Mouse (Mus musculus) limb, embryonic 14.5 days (tissue): Measurements from ENCODE around the gene Ugt1a2. TPM values are rescaled to one million over a fixed set of nuclear protein-coding genes. Genes with fewer than 3 reads are reported as not detected.

ENCODE experiments used
- ATAC-seq: fragments of 200-750 bp; cut with Nextera tagmentation; 2 replicates; pipeline ENCODE4 v1.8.0; 2017; ENCODE audit warnings: low read depth, moderate number of reproducible peaks, moderate TSS enrichment; ENCODE audit not compliant: low FRiP score
- DNase-seq: peaks from one replicate; pipeline ENCODE4 v3.0.0-alpha.2; 2015; ENCODE audit warnings: low spot score
- H3K27ac ChIP-seq: fragments of 300-500 bp; sonication (generic); replicated peaks from 2 replicates; pipeline ENCODE4 v1.5.1; 2014; ENCODE audit warnings: low read depth, mild to moderate bottlenecking, low read length, moderate library complexity, mixed read lengths
- H3K27me3 ChIP-seq: fragments of 300-500 bp; sonication (generic); 2 replicates; pipeline ENCODE4 v1.6.1; 2014; ENCODE audit warnings: low read length, mixed read lengths; ENCODE audit not compliant: control insufficient read depth, insufficient read depth
- H3K36me3 ChIP-seq: fragments of 300-500 bp; sonication (generic); 2 replicates; pipeline ENCODE4 v1.6.1; 2014; ENCODE audit warnings: mild to moderate bottlenecking, low read length, moderate library complexity, mixed read lengths; ENCODE audit not compliant: control insufficient read depth, insufficient read depth
- H3K4me1 ChIP-seq: fragments of 300-500 bp; sonication (generic); 2 replicates; pipeline ENCODE4 v1.6.1; 2014; ENCODE audit warnings: antibody characterized with exemption, low read length, mixed read lengths; ENCODE audit not compliant: control insufficient read depth, insufficient read depth
- H3K4me2 ChIP-seq: fragments of 300-500 bp; sonication (generic); replicated peaks from 2 replicates; pipeline ENCODE4 v1.6.1; 2014; ENCODE audit warnings: low read depth, mild to moderate bottlenecking, low read length, moderate library complexity; ENCODE audit not compliant: severe bottlenecking
- H3K4me3 ChIP-seq: fragments of 300-500 bp; sonication (generic); replicated peaks from 2 replicates; pipeline ENCODE4 v1.5.1; 2014; ENCODE audit warnings: low read length
- H3K9ac ChIP-seq: fragments of 300-500 bp; sonication (generic); 2 replicates; pipeline ENCODE4 v1.6.1; 2014; ENCODE audit warnings: mild to moderate bottlenecking, low read depth, low read length, moderate library complexity; ENCODE audit not compliant: severe bottlenecking
- H3K9me3 ChIP-seq: fragments of 300-500 bp; sonication (generic); 2 replicates; pipeline ENCODE4 v1.6.1; 2016; ENCODE audit warnings: low read length; ENCODE audit not compliant: control insufficient read depth
- POLR2A ChIP-seq: fragments of 200-500 bp; IDR thresholded peaks from 2 replicates; pipeline ENCODE4 v1.8.0; 2012; ENCODE audit warnings: inconsistent platforms, mild to moderate bottlenecking, moderate library complexity, borderline replicate concordance; ENCODE audit not compliant: insufficient read depth, insufficient read length; ENCODE audit errors: extremely low read depth
- WGBS: fragments of 180-500 bp; shearing (Covaris S2); extraction: QIAGEN DNeasy Blood & Tissue Kit; methylation state at CpG from one replicate; pipeline ENCODE4 v1.1.7; 2014; 5-methylcytosine and 5-hydroxymethylcytosine counted together
- polyA plus RNA-seq, 2 experiments: library from polyadenylated mRNA; depleted of rRNA in 1 of 2; stranded (reverse) in 1 of 2; unstranded in 1 of 2; fragments of >200 nt; fragmentation: Nextera tagmentation in 1 of 2; extraction: Ambion mirVana in 1 of 2; gene quantifications; 2 replicates each; pipeline versions ENCODE4 v1.2.1 to v1.2.3; 2012 to 2014

Gene Ugt1a2
- polyA plus RNA-seq, 2 experiments: 0.04 TPM; not detected in 1

- Histone ChIP-seq H3K36me3 (no peaks in the 10 kb centered on the region), H3K27ac (no peak within 1 kb of the TSS), H3K9me3 (peaks cover 11% of the 10 kb centered on the region), H3K27me3 (no peaks in the 10 kb centered on the region), H3K9ac (peak within 1 kb of the TSS; percentile 77), H3K4me1 (peaks cover 3% of the 10 kb centered on the region; the same call in 1 of the 2 replicates), H3K4me3 (peak within 1 kb of the TSS; percentile 46), H3K4me2 (peak within 1 kb of the TSS; percentile 84)
- peak; percentile 82 for DNase-seq
- TF ChIP-seq POLR2A: 0 out of 2 replicates have a peak, but pooled peaks have one; percentile 60
- WGBS: 6% methylated on average over 45 of the region's 62 CpGs
- ATAC-seq: peak; percentile 100
Observed at GRCm38 (mm10) chr1:88205294-88205922, 5.0 kb downstream of the Ugt1a2 start, which contains the start of gene Dnajb3. TSS of gene Dnajb3 (minus strand) at chr1:88205782.

DNA sequence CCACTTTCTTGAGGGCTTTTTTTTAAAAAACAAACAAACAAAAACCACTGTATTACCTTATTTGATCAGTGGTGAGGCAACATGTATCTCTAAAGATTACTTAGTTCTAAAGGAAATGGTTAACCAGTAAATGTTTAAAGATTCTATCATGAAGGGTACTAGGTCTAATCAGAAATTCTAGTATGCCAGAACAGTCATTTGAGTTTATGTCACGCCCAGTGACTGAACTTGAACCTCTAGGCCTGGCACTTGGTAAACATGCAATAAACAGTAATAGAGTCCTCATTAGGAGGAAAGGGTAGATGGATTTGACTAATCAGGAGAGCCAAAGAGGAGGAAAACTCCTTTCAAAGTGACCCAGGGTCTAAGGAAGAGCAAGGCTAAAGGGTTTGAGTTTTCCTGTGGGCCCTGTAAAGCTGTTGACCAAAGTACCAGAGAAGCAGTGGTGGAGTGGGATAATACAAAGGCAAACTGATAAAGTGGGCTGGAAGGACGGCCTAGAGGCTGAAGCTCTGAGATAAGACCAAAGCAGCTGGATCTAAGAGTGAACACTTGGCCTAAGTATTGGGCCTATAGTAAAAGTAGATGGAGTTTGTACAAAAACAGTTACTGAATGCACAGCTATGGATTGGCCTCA lies 6.6 kb downstream of the Ugt1a2 start:
- peaks cover 19% of the 10 kb centered on the region for H3K9me3 ChIP-seq
- H3K36me3 ChIP-seq: no peaks in the 10 kb centered on the region
- DNase-seq (no peak), ATAC-seq (no peak)
- no peak overlapping the region for H3K4me2 ChIP-seq
- WGBS: 71% methylated on average over 2 of the region's 2 CpGs
- peaks cover 3% of the 10 kb centered on the region; the same call in 1 of the 2 replicates for H3K4me1 ChIP-seq
- no peak overlapping the region for H3K27ac ChIP-seq
- H3K9ac ChIP-seq: no peak overlapping the region
- H3K27me3 ChIP-seq: no peaks in the 10 kb centered on the region
- no peak overlapping the region for H3K4me3 ChIP-seq
- TF ChIP-seq POLR2A: no peak

GRCm38 (mm10) chr1:88211812-88212211 lies 11.4 kb downstream of the Ugt1a2 start, which contains the start of gene Ugt1a1:
TSS of gene Ugt1a1 (plus strand) at chr1:88211959.
- no peaks in the 10 kb centered on the region for H3K27me3 ChIP-seq
- no peaks in the 10 kb centered on the region for H3K36me3 ChIP-seq
- H3K9ac ChIP-seq: no peak within 1 kb of the TSS
- H3K9me3 ChIP-seq: peaks cover 52% of the 10 kb centered on the region
- DNase-seq: peak; percentile 80
- H3K27ac ChIP-seq: no peak within 1 kb of the TSS
- no peak within 1 kb of the TSS for H3K4me3 ChIP-seq
- TF ChIP-seq POLR2A: no peak
- H3K4me2 ChIP-seq: no peak within 1 kb of the TSS
- WGBS: 68% methylated on average over 8 of the region's 8 CpGs
- H3K4me1 ChIP-seq: no peaks in the 10 kb centered on the region
- no peak for ATAC-seq

DNA sequence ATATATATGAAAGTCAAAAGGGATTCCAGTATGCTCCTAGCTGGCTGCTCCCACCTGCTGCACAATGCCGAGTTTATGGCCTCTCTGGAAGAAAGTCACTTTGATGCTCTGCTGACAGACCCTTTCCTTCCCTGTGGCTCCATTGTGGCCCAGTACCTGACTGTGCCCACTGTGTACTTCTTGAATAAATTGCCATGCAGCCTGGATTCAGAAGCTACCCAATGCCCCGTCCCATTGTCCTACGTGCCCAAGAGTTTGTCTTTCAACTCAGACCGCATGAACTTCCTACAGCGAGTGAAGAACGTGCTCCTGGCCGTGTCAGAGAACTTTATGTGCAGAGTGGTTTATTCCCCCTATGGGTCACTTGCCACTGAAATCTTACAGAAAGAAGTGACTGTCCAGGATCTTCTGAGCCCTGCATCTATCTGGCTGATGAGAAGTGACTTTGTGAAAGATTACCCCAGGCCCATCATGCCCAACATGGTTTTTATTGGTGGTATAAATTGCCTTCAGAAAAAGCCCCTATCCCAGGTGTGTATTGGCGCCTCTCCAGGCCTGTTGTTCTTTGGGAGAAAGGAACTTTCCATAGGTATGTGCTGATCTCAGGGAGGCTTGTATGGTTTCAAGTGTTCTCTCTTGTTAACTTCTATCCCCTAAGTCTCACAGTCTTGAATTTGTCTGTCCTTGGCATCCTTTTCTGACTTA lies 12.1 kb downstream of the Ugt1a2 start:
- peaks cover 59% of the 10 kb centered on the region for H3K9me3 ChIP-seq
- ATAC-seq: peak; percentile 2; the same call in 1 of the 2 replicates
- WGBS: 62% methylated on average over 8 of the region's 8 CpGs
- H3K27me3 ChIP-seq: no peaks in the 10 kb centered on the region
- no peaks in the 10 kb centered on the region for H3K4me1 ChIP-seq
- no peak overlapping the region for H3K4me2 ChIP-seq
- no peak overlapping the region for H3K27ac ChIP-seq
- H3K4me3 ChIP-seq: no peak overlapping the region
- peak; percentile 9 for DNase-seq
- no peaks in the 10 kb centered on the region for H3K36me3 ChIP-seq
- no peak overlapping the region for H3K9ac ChIP-seq
- no peak for TF ChIP-seq POLR2A

- H3K36me3 ChIP-seq: no peaks in the 10 kb centered on the region
- no peak for DNase-seq
- no peak for ATAC-seq
- 74% methylated on average over 1 of the region's 1 CpGs for WGBS
- no peak overlapping the region for H3K4me2 ChIP-seq
- no peaks in the 10 kb centered on the region for H3K27me3 ChIP-seq
- H3K4me1 ChIP-seq: no peaks in the 10 kb centered on the region
- no peak for TF ChIP-seq POLR2A
- H3K9ac ChIP-seq: no peak overlapping the region
- H3K4me3 ChIP-seq: no peak overlapping the region
- H3K27ac ChIP-seq: no peak overlapping the region
- peaks cover 61% of the 10 kb centered on the region for H3K9me3 ChIP-seq
Observed at GRCm38 (mm10) chr1:88213061-88213460, 12.7 kb downstream of the Ugt1a2 start.
